Mouse (Mus musculus): Measurements from ENCODE around the gene Olfr653.
A peak's percentile ranks its signal among the peaks of the same experiment; 100 is the strongest.

DNA sequence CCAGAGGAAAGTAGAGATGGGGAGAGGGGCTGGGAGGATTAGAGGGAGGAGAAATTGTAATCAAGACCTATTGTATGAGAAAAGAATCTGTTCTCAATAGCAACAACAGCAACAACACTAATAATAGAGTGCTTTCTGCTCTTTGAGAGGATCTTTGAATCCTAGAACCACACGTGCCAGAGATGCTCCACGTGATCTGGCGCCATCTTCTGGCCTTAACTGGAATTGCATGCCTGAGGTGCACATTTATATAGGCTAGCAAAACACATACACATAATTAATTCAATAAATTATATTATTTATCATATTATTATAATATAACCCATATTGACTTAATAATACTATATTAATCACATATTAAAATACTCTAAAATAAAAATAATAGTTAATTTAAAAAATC is 26.1 kb downstream of the Olfr653 start:
- TF ChIP-seq CTCF (IDR thresholded peaks at IDR 0.05; ENCODE audit: control insufficient read depth, insufficient read depth, insufficient read length) (no peak), USF1 (IDR thresholded peaks at IDR 0.05; ENCODE audit: low read depth) (peak; percentile 4), CEBPB (IDR thresholded peaks at IDR 0.05; ENCODE audit: low read depth) (no peak), FOSL1 (IDR thresholded peaks at IDR 0.05; ENCODE audit: insufficient read depth, low read length, poor library complexity, severe bottlenecking) (no peak), MYOD1 (IDR thresholded peaks at IDR 0.05; ENCODE audit: control insufficient read depth, insufficient read length, low read depth) (no peak), MAX (IDR thresholded peaks at IDR 0.05) (no peak)

Measured in C2C12 (cell line).